Mouse (Mus musculus) myocyte (in vitro differentiated cells): ENCODE results near the gene Tnip2.

Experiments used
- E2F4 ChIP-seq: IDR thresholded peaks from one replicate; pipeline ENCODE4 v1.6.1; 2011; ENCODE audit warnings: mild to moderate bottlenecking, control low read depth, moderate library complexity; ENCODE audit not compliant: insufficient read depth
- MAX ChIP-seq: IDR thresholded peaks from one replicate; pipeline ENCODE4 v1.6.1; 2011; ENCODE audit warnings: low read depth, mild to moderate bottlenecking, control low read depth
- MYOD1 ChIP-seq, 3 experiments: IDR thresholded peaks; one replicate each; pipeline ENCODE4 v1.6.1; 2011; ENCODE audit warnings: control low read depth in 2 of 3, low read depth in 2 of 3, mild to moderate bottlenecking in 2 of 3, moderate library complexity in 1 of 3; ENCODE audit not compliant: insufficient read length in 2 of 3, control insufficient read depth in 1 of 3
- MYOG ChIP-seq, 3 experiments: IDR thresholded peaks; one replicate each; pipeline ENCODE4 v1.6.1; 2011; ENCODE audit warnings: control low read depth in 2 of 3, low read depth in 2 of 3, mild to moderate bottlenecking in 2 of 3; ENCODE audit not compliant: insufficient read length in 2 of 3, control insufficient read depth in 1 of 3, insufficient read depth in 1 of 3
- POLR2A ChIP-seq: IDR thresholded peaks from one replicate; pipeline ENCODE4 v1.6.1; 2011; ENCODE audit warnings: low read depth, mild to moderate bottlenecking, control low read depth, moderate library complexity; ENCODE audit not compliant: insufficient read length
- POLR2AphosphoS2 ChIP-seq: IDR thresholded peaks from one replicate; pipeline ENCODE4 v1.6.1; 2011; ENCODE audit warnings: low read depth, control low read depth; ENCODE audit not compliant: insufficient read length
- TCF12 ChIP-seq: IDR thresholded peaks from one replicate; pipeline ENCODE4 v1.6.1; 2011; ENCODE audit warnings: mild to moderate bottlenecking, control low read depth; ENCODE audit not compliant: poor library complexity, insufficient read depth, severe bottlenecking
- USF1 ChIP-seq: IDR thresholded peaks from one replicate; pipeline ENCODE4 v1.6.1; 2011; ENCODE audit warnings: low read depth, mild to moderate bottlenecking, control low read depth, moderate library complexity

GRCm38 (mm10) chr5:34519389-34519910 lies 5.7 kb upstream of the Tnip2 start:
- TF ChIP-seq MAX: no peak
- TF ChIP-seq E2F4: no peak
- TF ChIP-seq POLR2A: no peak
- TF ChIP-seq USF1: no peak
- no peak for TF ChIP-seq MYOG (IDR thresholded peaks at IDR 0.05; ENCODE audit: control insufficient read depth in 1 of 3, insufficient read depth in 1 of 3, insufficient read length in 2 of 3, low read depth in 2 of 3)
- no peak for TF ChIP-seq TCF12
- no peak for TF ChIP-seq MYOD1 (IDR thresholded peaks at IDR 0.05; ENCODE audit: control insufficient read depth in 1 of 3, insufficient read length in 2 of 3, low read depth in 2 of 3)
- TF ChIP-seq POLR2AphosphoS2: no peak
